In genomic region chr5:21017075-21017474, GRCm38 (mm10) we compare ENCODE assay signal across 11 mouse cellular contexts. TPM values are rescaled to one million over a fixed set of nuclear protein-coding genes. Genes with fewer than 3 reads are reported as not detected.
DNase-seq lines count a peak whose midpoint lies in the region; TF ChIP-seq lines count a peak whose summit lies in the region.
"Had no signal": no experiment of that assay in that cellular context is flagged by ENCODE, and none has a peak within 500 bp of the region (broad histone marks: within the 10 kb centered on the region; RNA-seq: fewer than 3 reads in every experiment).

No protein-coding gene starts in this region.

- no peak for TF ChIP-seq CTCF in thymus, adult 2 months (IDR thresholded peaks at IDR 0.05; ENCODE audit: borderline replicate concordance, control insufficient read depth, extremely low read depth, insufficient read depth, low read length, poor library complexity)
- no peak for TF ChIP-seq CTCF in cerebellum, adult 2 months (IDR thresholded peaks at IDR 0.05; ENCODE audit: borderline replicate concordance, insufficient read depth, low read depth, low read length)

- TF ChIP-seq POLR2A in thymus, adult 2 months (IDR thresholded peaks at IDR 0.05; ENCODE audit: control insufficient read depth, extremely low read depth, insufficient read depth, low read length, poor library complexity) = no peak
- TF ChIP-seq POLR2A in cerebellum, adult 2 months (IDR thresholded peaks at IDR 0.05; ENCODE audit: borderline replicate concordance, insufficient read depth, low read length) = no peak

- H3K27ac ChIP-seq in thymus, adult 2 months (ENCODE audit: control insufficient read depth, insufficient read depth, low read length) = 0 out of 2 replicates have a peak overlapping the region, but pooled peaks have one; percentile 39
- H3K27ac ChIP-seq in cerebellum, adult 2 months (ENCODE audit: insufficient read depth, low read length) = no peak overlapping the region
- H3K27ac ChIP-seq: liver, embryonic 15.5 days had no signal

- no peaks in the 10 kb centered on the region for H3K27me3 ChIP-seq in thymus, adult 2 months (ENCODE audit: control insufficient read depth, insufficient read depth, low read length)
- no peaks in the 10 kb centered on the region for H3K27me3 ChIP-seq in cerebellum, adult 2 months (ENCODE audit: control insufficient read depth, insufficient read depth, low read length)
- H3K27me3 ChIP-seq: liver, embryonic 15.5 days had no signal

- peak; percentile 14 for DNase-seq in gastrocnemius, adult 18-20 months (ENCODE audit: low spot score)
- no peak for DNase-seq in gastrocnemius, adult 8-10 months (ENCODE audit: low spot score in 2 of 2)
- DNase-seq in thymus, adult 2 months = no peak
- DNase-seq in thymus, postnatal 10 days (ENCODE audit: low spot score in 2 of 2) = no peak
- peak; percentile 39 to 45 for DNase-seq in kidney, postnatal 36 days
- DNase-seq in cerebellum, adult 2 months = no peak
- no peak for DNase-seq in right cerebral cortex, postnatal 4 days
- no peak for DNase-seq in right cerebral cortex, postnatal 10 days (ENCODE audit: low spot score in 2 of 2)
- DNase-seq: cerebellum, postnatal 14 days; thymus, postnatal 25 days had no signal

- H3K4me1 ChIP-seq in thymus, adult 2 months (replicated peaks; ENCODE audit: control insufficient read depth, insufficient read depth, low read length) = no peaks in the 10 kb centered on the region
- no peaks in the 10 kb centered on the region for H3K4me1 ChIP-seq in cerebellum, adult 2 months (ENCODE audit: control insufficient read depth, insufficient read depth, low read length)
- H3K4me1 ChIP-seq: liver, embryonic 15.5 days had no signal

- H3K36me3 ChIP-seq in thymus, adult 2 months (ENCODE audit: control insufficient read depth, insufficient read depth, low read length) = no peaks in the 10 kb centered on the region

- WGBS in thymus, adult 2 months = 41% methylated on average over 5 of the region's 5 CpGs
- WGBS in cerebellum, adult 2 months = 48% methylated on average over 5 of the region's 5 CpGs

- no peak overlapping the region for H3K4me3 ChIP-seq in thymus, adult 2 months (ENCODE audit: control insufficient read depth, insufficient read depth, low read length)
- no peak overlapping the region for H3K4me3 ChIP-seq in cerebellum, adult 2 months (replicated peaks; ENCODE audit: insufficient read depth, low read depth, low read length)
- H3K4me3 ChIP-seq: liver, embryonic 15.5 days had no signal

RNA-seq across cellular contexts. Expression of gene Ptpn12, which starts 38.6 kb away (rescaled TPM):
- total RNA-seq in gastrocnemius, adult 18-20 months (2021) = 10 to 100 TPM; 13.1 to 19.5 TPM
- total RNA-seq in gastrocnemius, adult 8-10 months (2022) = 10 to 100 TPM in 3 of 4 experiments, 1 to 10 TPM in 1; 8.3 to 15.7 (median 12.5) TPM
- 26.9 and 31.5 TPM in 2 replicates for polyA plus RNA-seq in thymus, adult 2 months (2012; rRNA removed)
- polyA plus RNA-seq in cerebellum, adult 2 months (2012; rRNA removed) = 48.5 and 52.1 TPM in 2 replicates

Comparison
In these comparisons a context has a peak if more than half of its experiments do, and no peak if none do; other contexts are left out.
1. DNase-seq: peak in gastrocnemius, adult 18-20 months (single experiment) and kidney, postnatal 36 days (2 of 2); none in gastrocnemius, adult 8-10 months (0 of 2), thymus, adult 2 months (single experiment), thymus, postnatal 10 days (0 of 2), cerebellum, adult 2 months (0 of 2), right cerebral cortex, postnatal 4 days (single experiment) and right cerebral cortex, postnatal 10 days (0 of 2).